Mouse (Mus musculus) erythroblast, embryonic 14.5 days (primary cell): Measurements from ENCODE around the gene Agfg2.

Experiments used
- GATA1 ChIP-seq: IDR thresholded peaks from 2 replicates; pipeline ENCODE4 v1.6.1; 2012; ENCODE audit warnings: low read length, inconsistent platforms, mixed read lengths
- TAL1 ChIP-seq: IDR thresholded peaks from 3 replicates; pipeline ENCODE4 v1.6.1; 2012; ENCODE audit warnings: low read length, inconsistent platforms, mixed read lengths

DNA sequence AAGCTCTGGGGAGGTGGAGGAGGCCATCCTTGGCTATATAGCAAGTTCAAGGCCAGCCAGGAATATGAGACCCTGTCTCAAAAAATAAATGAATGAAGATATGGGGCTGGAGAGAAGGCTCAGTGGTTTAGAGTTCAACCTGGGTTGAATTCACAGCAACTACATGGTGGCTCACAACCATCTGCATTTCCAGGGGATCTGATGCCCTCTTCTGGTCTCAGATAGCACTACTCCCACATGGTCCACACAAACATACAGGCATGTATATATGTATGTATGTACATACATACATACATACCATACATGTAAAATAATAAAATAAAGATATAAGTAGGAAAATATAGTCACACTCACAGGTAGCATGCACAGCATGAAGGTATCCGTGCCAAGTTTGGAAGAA is 14.3 kb downstream of the Agfg2 start:
- TF ChIP-seq GATA1 (no peak), TAL1 (no peak)
